11 mouse cellular contexts compared by ENCODE assay signal in genomic region chr5:125170107-125170842, GRCm38 (mm10). TPM values are rescaled to one million over a fixed set of nuclear protein-coding genes. Genes with fewer than 3 reads are reported as not detected.
DNase-seq lines count a peak whose midpoint lies in the region; ATAC-seq and TF ChIP-seq lines count a peak whose summit lies in the region.
"Had no signal": no experiment of that assay in that cellular context is flagged by ENCODE, and none has a peak within 500 bp of the region (broad histone marks: within the 10 kb centered on the region; RNA-seq: fewer than 3 reads in every experiment).

No protein-coding gene starts in this region.

- H3K27me3 ChIP-seq in hindbrain, embryonic 12.5 days = no peaks in the 10 kb centered on the region
- H3K27me3 ChIP-seq in hindbrain, embryonic 11.5 days (ENCODE audit: control insufficient read depth, insufficient read depth, low read length) = no peaks in the 10 kb centered on the region
- H3K27me3 ChIP-seq in E14TG2a.4 (ENCODE audit: insufficient read depth, low read length) = no peaks in the 10 kb centered on the region
- H3K27me3 ChIP-seq in hindbrain, embryonic 13.5 days = no peaks in the 10 kb centered on the region
- H3K27me3 ChIP-seq: kidney, embryonic 15.5 days had no signal

- no peak overlapping the region for H3K4me3 ChIP-seq in hindbrain, embryonic 12.5 days
- H3K4me3 ChIP-seq in hindbrain, embryonic 11.5 days (ENCODE audit: low read depth, low read length) = no peak overlapping the region
- H3K4me3 ChIP-seq in E14TG2a.4 (replicated peaks; ENCODE audit: low read length) = peak overlapping the region; percentile 13; the same call in 1 of the 2 replicates
- no peak overlapping the region for H3K4me3 ChIP-seq in hindbrain, embryonic 13.5 days
- H3K4me3 ChIP-seq: kidney, embryonic 15.5 days had no signal

- TF ChIP-seq CTCF in E14TG2a.4 (conservative IDR thresholded peaks at IDR 0.05; ENCODE audit: low read length) = no peak

- WGBS in hindbrain, embryonic 12.5 days = 70% methylated on average over 11 of the region's 11 CpGs
- WGBS in hindbrain, embryonic 11.5 days = 76% methylated on average over 11 of the region's 11 CpGs
- WGBS in hindbrain, embryonic 13.5 days = 72% methylated on average over 11 of the region's 11 CpGs

- ATAC-seq in hindbrain, embryonic 12.5 days (ENCODE audit: low FRiP score) = no peak
- no peak for ATAC-seq in hindbrain, embryonic 11.5 days (ENCODE audit: low FRiP score)
- no peak for ATAC-seq in hindbrain, embryonic 13.5 days (ENCODE audit: low FRiP score)
- ATAC-seq in inflammation-experienced regulatory T-cells, adult 6 months = no peak
- no peak for ATAC-seq in frontal cortex, adult (ENCODE audit: low TSS enrichment)

- no peaks in the 10 kb centered on the region for H3K9me3 ChIP-seq in hindbrain, embryonic 12.5 days (replicated peaks)
- H3K9me3 ChIP-seq in hindbrain, embryonic 11.5 days (ENCODE audit: control insufficient read depth, low read length) = no peaks in the 10 kb centered on the region
- H3K9me3 ChIP-seq in E14TG2a.4 (ENCODE audit: low read length) = no peaks in the 10 kb centered on the region
- no peaks in the 10 kb centered on the region for H3K9me3 ChIP-seq in hindbrain, embryonic 13.5 days
- H3K9me3 ChIP-seq: kidney, embryonic 15.5 days had no signal

- peaks cover 83% of the 10 kb centered on the region for H3K4me1 ChIP-seq in hindbrain, embryonic 12.5 days
- H3K4me1 ChIP-seq in hindbrain, embryonic 11.5 days (replicated peaks; ENCODE audit: control insufficient read depth, insufficient read depth, low read length) = peaks cover 32% of the 10 kb centered on the region
- H3K4me1 ChIP-seq in E14TG2a.4 (replicated peaks; ENCODE audit: low read depth, low read length) = peaks cover 93% of the 10 kb centered on the region
- H3K4me1 ChIP-seq in hindbrain, embryonic 13.5 days (replicated peaks) = peaks cover 97% of the 10 kb centered on the region

- 0 out of 2 replicates have a peak overlapping the region, but pooled peaks have one; percentile 23 for H3K27ac ChIP-seq in hindbrain, embryonic 12.5 days
- no peak overlapping the region for H3K27ac ChIP-seq in hindbrain, embryonic 11.5 days (ENCODE audit: low read depth, low read length)
- peak overlapping the region; percentile 40 for H3K27ac ChIP-seq in hindbrain, embryonic 13.5 days
- H3K27ac ChIP-seq: kidney, embryonic 15.5 days had no signal

- peak overlapping the region; percentile 8; the same call in 1 of the 2 replicates for H3K9ac ChIP-seq in hindbrain, embryonic 12.5 days
- no peak overlapping the region for H3K9ac ChIP-seq in hindbrain, embryonic 11.5 days (ENCODE audit: low read depth, low read length)
- peak overlapping the region; percentile 39 for H3K9ac ChIP-seq in hindbrain, embryonic 13.5 days
- H3K9ac ChIP-seq: kidney, embryonic 15.5 days had no signal

- peak; percentile 22 for DNase-seq in adrenal gland, postnatal 10 days
- no peak for DNase-seq in adrenal gland, adult 18-20 months (ENCODE audit: low spot score in 2 of 2)
- no peak for DNase-seq in hindbrain, embryonic 11.5 days (ENCODE audit: low spot score)
- DNase-seq: heart, postnatal 36 days had no signal

- no peaks in the 10 kb centered on the region for H3K36me3 ChIP-seq in hindbrain, embryonic 12.5 days
- no peaks in the 10 kb centered on the region for H3K36me3 ChIP-seq in hindbrain, embryonic 11.5 days (ENCODE audit: control insufficient read depth, insufficient read depth, low read length)
- H3K36me3 ChIP-seq in E14TG2a.4 (ENCODE audit: insufficient read depth, low read length) = peaks cover 22% of the 10 kb centered on the region
- no peaks in the 10 kb centered on the region for H3K36me3 ChIP-seq in hindbrain, embryonic 13.5 days
- H3K36me3 ChIP-seq: kidney, embryonic 15.5 days had no signal

- no peak overlapping the region for H3K4me2 ChIP-seq in hindbrain, embryonic 12.5 days (replicated peaks)
- H3K4me2 ChIP-seq in hindbrain, embryonic 11.5 days (replicated peaks; ENCODE audit: low read depth, low read length) = no peak overlapping the region
- no peak overlapping the region for H3K4me2 ChIP-seq in hindbrain, embryonic 13.5 days
- H3K4me2 ChIP-seq: kidney, embryonic 15.5 days; liver, embryonic 11.5 days had no signal

RNA-seq across cellular contexts. Expression of gene Ncor2, which starts 8.7 kb away (rescaled TPM):
- total RNA-seq in adrenal gland, postnatal 10 days (2021) = 100 to 1,000 TPM; 125 to 153 TPM
- 100 to 1,000 TPM; 195 to 242 TPM for total RNA-seq in adrenal gland, adult 18-20 months (2021)
- polyA plus RNA-seq in hindbrain, embryonic 12.5 days (2016; fragmentation: Nextera tagmentation; extraction: Ambion mirVana) = 30.2 and 31.0 TPM in 2 replicates
- 14.5 and 21.2 TPM in 2 replicates for polyA plus RNA-seq in hindbrain, embryonic 11.5 days (2014; fragmentation: Nextera tagmentation; extraction: Ambion mirVana)
- 24.8 and 25.1 TPM in 2 replicates for polyA plus RNA-seq in hindbrain, embryonic 13.5 days (2015; fragmentation: Nextera tagmentation; extraction: Ambion mirVana)
- polyA plus RNA-seq in inflammation-experienced regulatory T-cells, adult 6 months (2017; shearing (Covaris generic)) = 1 to 10 TPM; 3.9 to 6.7 (median 4.7) TPM
